Mouse (Mus musculus): ENCODE data around the gene Paox.

GRCm38 (mm10) chr7:140095556-140095955 lies 20.0 kb upstream of the Paox start:
- no peak for TF ChIP-seq TCF12 (IDR thresholded peaks at IDR 0.05; ENCODE audit: insufficient read depth, poor library complexity, severe bottlenecking)
- no peak for TF ChIP-seq MYOG (IDR thresholded peaks at IDR 0.05; ENCODE audit: control insufficient read depth in 1 of 3, insufficient read depth in 1 of 3, insufficient read length in 2 of 3, low read depth in 2 of 3)
- TF ChIP-seq E2F4 (IDR thresholded peaks at IDR 0.05; ENCODE audit: insufficient read depth), result no peak
- TF ChIP-seq POLR2A (IDR thresholded peaks at IDR 0.05; ENCODE audit: insufficient read length, low read depth), result no peak
- TF ChIP-seq REST (IDR thresholded peaks at IDR 0.05; ENCODE audit: insufficient read depth, insufficient read length), result no peak
- TF ChIP-seq MAX (IDR thresholded peaks at IDR 0.05; ENCODE audit: low read depth), result no peak
- TF ChIP-seq USF1 (IDR thresholded peaks at IDR 0.05; ENCODE audit: low read depth), result no peak
